ENCODE assay signal across 8 mouse cellular contexts in genomic region chr15:80173001-80173771, GRCm38 (mm10). TPM values are rescaled to one million over a fixed set of nuclear protein-coding genes. Genes with fewer than 3 reads are reported as not detected.
DNase-seq lines count a peak whose midpoint lies in the region; ATAC-seq and TF ChIP-seq lines count a peak whose summit lies in the region.

Mgat3 (plus strand) TSS chr15:80173721.

- TF ChIP-seq POLR2A in small intestine, adult 2 months (IDR thresholded peaks at IDR 0.05; ENCODE audit: low read depth, low read length): peak; percentile 47; the same call in 1 of the 2 replicates

- DNase-seq in 3134 (ENCODE audit: extremely low read depth, insufficient read length, low spot score): peak; percentile 56
- peak; percentile 56 for DNase-seq in Muller cell, postnatal 12 days (ENCODE audit: inconsistent ontology term)
- DNase-seq in heart, postnatal 14 days: peak; percentile 41 to 43
- DNase-seq in layer of hippocampus, postnatal 10 days (ENCODE audit: low spot score in 2 of 2): peak; percentile 52 to 57
- DNase-seq in thymus, postnatal 25 days: no peak

- intact Hi-C loops in heart, postnatal 14 days (cut with DNase I): no loop called here

- peak within 1 kb of the TSS; percentile 28; the same call in 1 of the 2 replicates for H3K27ac ChIP-seq in small intestine, adult 2 months (ENCODE audit: insufficient read depth, low read depth, low read length)

- ATAC-seq in common myeloid progenitor, adult 5-6 weeks (replicated peaks; ENCODE audit: low read depth, poor library complexity, severe bottlenecking): peak; percentile 41; the same call in 1 of the 2 replicates
- ATAC-seq in megakaryocyte-erythroid progenitor cell, adult 5-6 weeks (replicated peaks; ENCODE audit: low FRiP score, low TSS enrichment, poor library complexity, severe bottlenecking): 0 out of 2 replicates have a peak, but pooled peaks have one; percentile 28

- H3K4me1 ChIP-seq in small intestine, adult 2 months (ENCODE audit: control insufficient read depth, insufficient read depth, insufficient read length, low read length): peaks cover 13% of the 10 kb centered on the region

- TF ChIP-seq CTCF in small intestine, adult 2 months (IDR thresholded peaks at IDR 0.05; ENCODE audit: extremely low read depth, insufficient read length, insufficient replicate concordance, low read depth, low read length): no peak

- 3% methylated on average over 78 of the region's 85 CpGs for WGBS in small intestine, adult 2 months

- no peaks in the 10 kb centered on the region for H3K36me3 ChIP-seq in small intestine, adult 2 months (ENCODE audit: control insufficient read depth, insufficient read depth, low read length)

- H3K4me3 ChIP-seq in small intestine, adult 2 months (ENCODE audit: low read depth, low read length): peak within 1 kb of the TSS; percentile 81

- no peaks in the 10 kb centered on the region for H3K27me3 ChIP-seq in small intestine, adult 2 months (ENCODE audit: control insufficient read depth, insufficient read depth, low read length)

RNA-seq across cellular contexts. Expression of gene Mgat3, which starts in this region (rescaled TPM):
- total RNA-seq in common myeloid progenitor, adult 5-6 weeks (2017): not detected in 2 replicates
- total RNA-seq in heart, postnatal 14 days (2021): 1 to 10 TPM; 1.6 to 2.0 TPM
- 10 to 100 TPM; 85.8 to 89.8 TPM for total RNA-seq in layer of hippocampus, postnatal 10 days (2021)
- not detected in 2 replicates for total RNA-seq in megakaryocyte-erythroid progenitor cell, adult 5-6 weeks (2014; fragmentation: Nextera tagmentation)
- total RNA-seq in megakaryocyte-erythroid progenitor cell, adult 5-6 weeks (2017): not detected in 2 replicates
- 28.4 and 62.6 TPM in 2 replicates for polyA plus RNA-seq in small intestine, adult 2 months (2012; rRNA removed)

Comparison
In these comparisons a context has a peak if more than half of its experiments do, and no peak if none do; other contexts are left out.
1. RNA of gene Mgat3 (total RNA-seq): 85.8 to 89.8 TPM in layer of hippocampus, postnatal 10 days; 1.6 to 2.0 TPM in heart, postnatal 14 days, not detected in common myeloid progenitor, adult 5-6 weeks and not detected in megakaryocyte-erythroid progenitor cell, adult 5-6 weeks; every median in the first group is over 10 times any median in the second.
2. Peak in ATAC-seq in common myeloid progenitor, adult 5-6 weeks; RNA of the gene not detected or under 1 TPM.
3. Peak in ATAC-seq in megakaryocyte-erythroid progenitor cell, adult 5-6 weeks; RNA of the gene not detected or under 1 TPM.